Mouse (Mus musculus) right cerebral cortex, postnatal 10 days (tissue): ENCODE data around the gene Trub1.

Experiments
- DNase-seq, 2 experiments: peaks; one replicate each; pipeline ENCODE4 v3.0.0; 2021; ENCODE audit warnings: low spot score in 2 of 2

Gene Trub1

GRCm38 (mm10) chr19:57494020-57494419 is 41.3 kb downstream of the Trub1 start:
- DNase-seq = no peak

- DNase-seq = no peak
Observed at GRCm38 (mm10) chr19:57498110-57498743, 45.5 kb downstream of the Trub1 start.

- DNase-seq = no peak
Observed at GRCm38 (mm10) chr19:57498884-57499410, 46.2 kb downstream of the Trub1 start.

- DNase-seq = no peak
Observed at GRCm38 (mm10) chr19:57500254-57500653, 47.5 kb downstream of the Trub1 start.

DNA sequence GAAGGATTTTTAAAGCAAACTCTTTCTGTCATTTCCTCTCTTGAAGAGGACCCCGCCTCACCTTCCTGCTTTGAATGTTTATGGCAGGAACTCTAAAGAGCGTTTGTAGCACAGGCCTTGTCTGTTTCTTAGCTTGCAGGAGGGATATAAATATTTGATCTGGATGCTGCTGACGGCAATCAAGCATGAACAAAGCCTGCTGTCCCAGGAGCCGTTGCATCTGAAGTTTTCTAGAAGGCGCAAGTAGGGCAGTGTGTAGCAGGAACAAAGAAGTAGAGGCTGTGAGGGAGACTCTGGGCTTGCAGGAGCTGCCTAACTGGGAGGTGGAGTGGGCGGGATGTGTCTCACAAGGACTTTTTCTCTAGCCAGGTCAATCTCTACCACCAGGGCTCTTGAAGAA is 50.4 kb downstream of the Trub1 start:
- no peak for DNase-seq

- no peak for DNase-seq
Observed at GRCm38 (mm10) chr19:57505048-57505932, 52.6 kb downstream of the Trub1 start.

- no peak for DNase-seq
Observed at GRCm38 (mm10) chr19:57506591-57506990, 53.9 kb downstream of the Trub1 start.

DNA sequence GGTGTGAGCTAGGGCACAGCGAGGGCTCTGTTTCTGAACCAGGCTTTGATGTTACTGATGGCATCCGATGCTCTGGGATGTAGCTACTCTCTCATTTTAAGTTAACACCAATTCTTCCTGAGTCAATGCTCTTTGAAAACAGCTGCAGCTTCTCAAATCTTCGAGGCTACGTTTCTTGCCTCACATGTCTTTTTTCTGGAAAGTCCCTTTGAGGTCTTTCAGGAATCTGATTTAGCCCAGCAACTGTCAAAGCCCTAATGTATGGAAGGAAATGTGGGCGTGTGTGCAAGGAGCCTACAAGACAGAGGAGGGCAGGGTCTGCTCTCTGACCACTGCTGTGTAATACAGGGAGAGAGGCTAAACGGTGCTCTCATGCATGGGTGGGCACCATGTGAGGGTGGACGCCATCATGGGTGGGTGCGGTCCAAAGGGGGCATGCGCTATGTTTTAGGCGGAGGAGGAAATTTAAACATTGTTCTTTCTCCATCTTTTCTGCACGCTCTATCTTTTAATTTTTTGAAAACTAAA is 55.6 kb downstream of the Trub1 start:
- no peak for DNase-seq

- no peak for DNase-seq
Observed at GRCm38 (mm10) chr19:57509758-57510319, 57.1 kb downstream of the Trub1 start.

DNA sequence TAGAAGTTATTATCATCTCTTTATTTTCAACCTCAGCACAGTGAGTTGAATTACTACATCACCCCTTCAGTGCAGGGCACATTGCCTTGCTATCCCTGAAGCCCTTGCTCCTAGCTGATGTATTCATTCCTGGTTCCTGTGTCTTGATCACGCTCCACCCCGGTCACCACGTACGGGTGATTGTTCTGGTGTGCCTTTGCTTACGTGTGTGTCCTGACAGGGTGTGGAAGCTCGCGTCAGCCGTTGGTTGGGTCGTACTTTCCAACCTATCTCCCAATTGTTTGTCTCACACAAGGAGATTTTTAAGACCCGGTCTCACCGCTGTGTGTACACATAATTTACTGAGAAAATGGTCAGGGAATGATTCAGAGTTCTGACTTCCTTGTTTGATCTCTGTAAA is 58.1 kb downstream of the Trub1 start:
- no peak for DNase-seq

DNA sequence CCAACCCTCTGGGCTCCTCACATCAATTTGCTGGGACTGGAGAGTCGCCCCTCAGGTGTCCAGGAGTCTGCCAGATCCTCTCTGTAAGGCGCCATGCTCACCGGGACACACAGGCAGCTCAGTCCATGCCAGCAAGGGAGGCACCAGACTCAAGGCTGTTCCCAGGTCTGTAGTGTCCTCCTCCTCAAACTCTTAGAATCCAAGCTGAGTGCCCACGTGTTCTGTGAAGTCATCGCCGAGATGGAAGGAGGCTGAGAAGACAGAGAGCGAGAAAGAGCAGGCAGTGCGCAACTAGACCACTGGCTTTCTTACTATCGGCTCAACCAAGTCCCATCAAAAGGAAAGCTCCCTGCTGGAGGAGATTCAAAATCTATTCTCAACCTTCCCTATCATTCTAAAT is 60.4 kb downstream of the Trub1 start:
- no peak for DNase-seq

DNA sequence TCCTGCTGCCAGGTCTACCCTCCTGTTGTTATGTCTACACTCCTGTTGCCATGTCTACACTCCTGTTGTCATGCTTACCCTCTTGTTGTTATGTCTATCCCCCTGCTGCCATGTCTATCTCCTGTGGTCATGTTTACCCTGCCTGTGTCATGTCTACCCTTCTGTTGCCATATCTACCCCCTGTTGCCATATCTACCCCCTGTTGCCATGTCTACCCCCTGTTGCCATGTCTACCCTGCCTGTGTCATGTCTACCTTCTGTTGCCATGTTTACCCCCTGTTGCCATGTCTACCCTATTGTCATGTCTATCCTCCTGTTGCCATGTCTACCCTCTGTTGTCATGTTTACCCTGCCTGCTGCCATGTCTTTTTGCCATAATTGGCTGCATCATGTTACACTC is 69.0 kb downstream of the Trub1 start:
- DNase-seq = peak in 1 of 2 experiments; percentile 44

DNA sequence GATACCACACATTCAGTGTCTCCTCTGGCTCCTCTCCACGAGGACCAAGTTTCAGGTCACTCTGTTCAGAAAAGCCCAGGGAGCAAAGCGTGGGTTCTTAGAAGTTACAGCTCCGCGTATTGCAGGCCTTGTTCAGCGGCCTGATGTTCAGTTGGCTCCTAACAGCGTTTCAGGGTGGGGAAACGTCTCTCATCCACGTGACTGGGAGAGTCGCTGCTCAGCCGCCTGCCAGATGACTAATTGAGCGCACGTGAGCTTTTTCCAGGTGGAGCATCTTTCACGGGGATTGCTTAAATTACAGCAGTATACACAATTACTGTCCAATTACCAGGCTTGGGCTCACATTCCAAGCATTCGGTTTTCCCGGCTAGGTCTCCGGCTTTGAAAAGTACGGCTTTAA is 70.7 kb downstream of the Trub1 start:
- DNase-seq = peak; percentile 49 to 54

- DNase-seq = no peak
Observed at GRCm38 (mm10) chr19:57525693-57526092, 73.0 kb downstream of the Trub1 start.

DNA sequence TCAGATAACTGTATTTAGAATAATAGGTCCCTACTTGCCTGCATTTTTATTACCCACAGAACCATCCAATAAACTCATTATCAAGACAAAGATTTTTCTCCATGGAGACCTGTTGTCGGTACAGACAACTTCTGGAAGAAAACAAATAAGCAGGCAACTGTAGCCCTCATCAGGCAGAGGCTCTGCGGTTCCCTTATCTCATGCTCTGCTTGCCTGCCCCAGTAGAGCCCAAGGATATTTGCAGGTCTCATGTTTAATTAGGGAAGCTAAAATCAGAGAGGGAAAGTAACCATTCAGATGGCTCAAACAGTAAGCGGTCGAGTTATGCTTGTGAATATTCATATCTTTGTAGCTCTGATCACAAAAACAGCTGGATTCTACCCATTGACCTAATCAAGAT is 77.5 kb downstream of the Trub1 start:
- no peak for DNase-seq

DNA sequence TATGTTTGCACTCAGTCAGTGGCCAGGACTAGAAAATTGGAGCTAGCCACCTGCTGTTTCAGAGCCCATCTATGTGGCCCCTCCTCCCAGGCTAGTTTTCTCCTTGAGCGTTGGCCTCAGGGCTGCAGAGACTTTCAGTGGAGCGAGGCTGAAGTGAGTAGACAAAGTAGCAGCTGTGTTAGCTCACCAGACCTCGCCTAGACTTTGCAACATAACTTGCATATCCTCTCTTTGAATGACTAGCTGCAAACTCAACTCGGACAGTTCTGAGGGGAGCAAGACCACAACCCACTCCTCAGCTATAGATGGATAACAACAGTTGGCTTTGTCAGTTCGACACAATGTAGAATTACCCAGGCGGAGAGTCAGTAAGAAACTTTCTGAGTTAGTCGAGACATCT is 81.5 kb downstream of the Trub1 start:
- no peak for DNase-seq

GRCm38 (mm10) chr19:57536512-57536911 is 83.8 kb downstream of the Trub1 start:
- no peak for DNase-seq

DNA sequence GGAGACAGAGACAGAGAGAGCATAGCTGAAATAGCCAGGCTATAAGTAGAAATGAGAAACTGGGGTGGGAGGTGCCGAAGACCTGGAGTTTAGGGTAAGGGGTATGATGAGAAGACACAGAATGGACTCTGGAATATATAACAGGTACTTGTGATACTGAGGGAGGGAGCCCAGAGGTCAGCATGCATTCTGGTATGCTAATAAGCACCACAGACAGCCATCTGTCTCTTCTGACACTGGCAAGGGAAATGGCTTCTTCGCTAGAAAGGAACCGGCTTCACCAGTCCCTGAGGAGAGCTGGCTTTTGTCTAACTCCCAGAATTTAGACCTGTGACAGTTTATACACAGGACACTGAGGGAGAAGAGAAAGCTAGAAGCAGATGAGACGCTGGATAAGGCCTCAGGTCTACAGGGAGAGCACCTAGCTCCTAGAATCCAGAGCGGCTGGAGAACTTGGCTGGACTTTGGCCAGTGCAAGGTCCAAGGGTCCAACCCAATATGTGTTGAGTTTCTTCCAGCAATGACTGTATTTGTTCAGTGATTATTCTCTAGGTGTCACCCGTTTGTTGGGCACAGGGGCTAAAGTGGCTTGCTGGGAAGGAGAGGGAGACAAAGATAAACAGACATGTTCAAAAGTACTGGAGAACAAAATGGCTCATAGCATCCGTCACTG is 84.9 kb downstream of the Trub1 start:
- DNase-seq = no peak

- DNase-seq = no peak
Observed at GRCm38 (mm10) chr19:57540118-57540517, 87.4 kb downstream of the Trub1 start.
